Mouse (Mus musculus): ENCODE data around the gene Thbd. TPM values are rescaled to one million over a fixed set of nuclear protein-coding genes. Genes with fewer than 3 reads are reported as not detected.

Gene Thbd
- total and polyA plus RNA-seq, 3 experiments = not detected

DNA sequence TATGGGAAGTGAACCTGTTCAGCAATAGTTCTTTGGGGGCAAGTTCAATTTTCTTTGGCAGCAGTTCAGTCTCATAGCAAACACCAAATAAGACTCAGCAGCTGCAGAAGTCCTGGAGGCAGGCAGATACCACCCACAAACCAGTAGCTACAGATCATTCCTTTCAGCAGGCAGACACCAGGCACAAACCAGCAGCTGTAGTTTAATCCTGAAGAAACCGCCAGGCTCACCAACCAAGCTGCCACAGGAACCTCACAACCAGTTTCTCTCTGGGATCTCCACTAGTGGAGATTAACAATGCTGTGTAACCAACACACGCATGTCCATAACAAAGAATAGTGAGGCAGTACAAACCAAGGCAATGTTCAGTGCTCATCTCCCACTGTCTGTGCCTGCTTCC, 26.9 kb downstream of the Thbd start:
- Histone ChIP-seq H3K9me3 (replicated peaks; ENCODE audit: insufficient read depth, low read length) (no peaks in the 10 kb centered on the region), H3K36me3 (ENCODE audit: control insufficient read depth in 1 of 2, insufficient read depth in 2 of 2, low read length in 2 of 2) (no peaks in the 10 kb centered on the region), H3K4me1 (ENCODE audit: control insufficient read depth in 1 of 2, insufficient read depth in 2 of 2, low read length in 2 of 2) (no peaks in the 10 kb centered on the region), H3K79me2 (ENCODE audit: control insufficient read depth, insufficient read depth, low read length, poor library complexity) (no peaks in the 10 kb centered on the region), H3K27ac (ENCODE audit: control insufficient read depth, low read depth, low read length) (no peak overlapping the region), H3K9ac (ENCODE audit: control insufficient read depth, low read depth, low read length, poor library complexity, severe bottlenecking) (no peak overlapping the region), H3K27me3 (ENCODE audit: control insufficient read depth in 1 of 2, insufficient read depth in 2 of 2, low read length in 2 of 2) (no peaks in the 10 kb centered on the region), H3K4me3 (ENCODE audit: control insufficient read depth in 1 of 2, insufficient read depth in 1 of 2, low read depth in 2 of 2, low read length in 2 of 2) (no peak overlapping the region)
- TF ChIP-seq RAD21 (IDR thresholded peaks at IDR 0.05; ENCODE audit: low read depth, low read length) = no peak
- no peak for TF ChIP-seq CHD1 (IDR thresholded peaks at IDR 0.05; ENCODE audit: low read depth, low read length)
- no peak for TF ChIP-seq SIN3A (IDR thresholded peaks at IDR 0.05; ENCODE audit: low read length)
- no peak for TF ChIP-seq ZNF384 (IDR thresholded peaks at IDR 0.05; ENCODE audit: low read depth, low read length)
- no peak for TF ChIP-seq E2F4 (IDR thresholded peaks at IDR 0.05; ENCODE audit: borderline replicate concordance, low read depth, low read length)
- no peak for DNase-seq (ENCODE audit: low read depth, low spot score)

DNA sequence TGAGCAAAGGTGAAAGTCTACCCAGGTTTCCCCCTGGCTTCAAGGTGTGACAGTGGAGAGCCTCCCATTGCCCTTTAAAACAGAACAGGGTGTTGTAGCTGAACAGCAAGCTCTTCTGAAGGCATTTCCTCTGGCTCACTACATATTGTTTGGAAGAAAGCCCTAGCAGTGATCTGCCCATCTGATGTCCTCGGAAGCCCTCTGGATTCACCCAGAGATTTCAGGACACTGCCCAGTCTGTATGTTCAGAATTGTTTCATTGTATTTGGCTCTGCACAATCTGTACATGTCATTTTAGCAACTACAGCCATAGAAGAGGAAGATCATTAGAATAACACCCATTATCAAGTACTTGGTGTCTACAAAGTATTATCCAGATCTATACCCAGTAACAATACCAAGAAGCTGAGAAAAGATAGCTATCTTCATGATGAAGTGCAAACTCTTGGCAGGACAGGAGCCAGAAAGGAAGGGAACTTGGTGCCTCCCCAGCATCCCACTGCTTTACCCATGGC, 28.0 kb downstream of the Thbd start:
- no peaks in the 10 kb centered on the region for H3K79me2 ChIP-seq (ENCODE audit: control insufficient read depth, insufficient read depth, low read length, poor library complexity)
- TF ChIP-seq MYB (IDR thresholded peaks at IDR 0.05; ENCODE audit: low read depth, low read length) (no peak), TAL1 (IDR thresholded peaks at IDR 0.05; ENCODE audit: low read length) (no peak), NELFE (IDR thresholded peaks at IDR 0.05; ENCODE audit: low read depth, low read length) (no peak), GABPA (IDR thresholded peaks at IDR 0.05; ENCODE audit: low read depth, low read length) (no peak)
- no peak overlapping the region for H3K4me3 ChIP-seq (ENCODE audit: control insufficient read depth in 1 of 2, insufficient read depth in 1 of 2, low read depth in 2 of 2, low read length in 2 of 2)
- H3K36me3 ChIP-seq (ENCODE audit: control insufficient read depth in 1 of 2, insufficient read depth in 2 of 2, low read length in 2 of 2) = no peaks in the 10 kb centered on the region
- no peak overlapping the region for H3K27ac ChIP-seq (ENCODE audit: control insufficient read depth, low read depth, low read length)
- no peak for DNase-seq (ENCODE audit: low read depth, low spot score)
- no peak overlapping the region for H3K9ac ChIP-seq (ENCODE audit: control insufficient read depth, low read depth, low read length, poor library complexity, severe bottlenecking)
- H3K4me1 ChIP-seq (ENCODE audit: control insufficient read depth in 1 of 2, insufficient read depth in 2 of 2, low read length in 2 of 2) = no peaks in the 10 kb centered on the region
- H3K9me3 ChIP-seq (replicated peaks; ENCODE audit: insufficient read depth, low read length) = no peaks in the 10 kb centered on the region
- H3K27me3 ChIP-seq (ENCODE audit: control insufficient read depth in 1 of 2, insufficient read depth in 2 of 2, low read length in 2 of 2) = no peaks in the 10 kb centered on the region

DNA sequence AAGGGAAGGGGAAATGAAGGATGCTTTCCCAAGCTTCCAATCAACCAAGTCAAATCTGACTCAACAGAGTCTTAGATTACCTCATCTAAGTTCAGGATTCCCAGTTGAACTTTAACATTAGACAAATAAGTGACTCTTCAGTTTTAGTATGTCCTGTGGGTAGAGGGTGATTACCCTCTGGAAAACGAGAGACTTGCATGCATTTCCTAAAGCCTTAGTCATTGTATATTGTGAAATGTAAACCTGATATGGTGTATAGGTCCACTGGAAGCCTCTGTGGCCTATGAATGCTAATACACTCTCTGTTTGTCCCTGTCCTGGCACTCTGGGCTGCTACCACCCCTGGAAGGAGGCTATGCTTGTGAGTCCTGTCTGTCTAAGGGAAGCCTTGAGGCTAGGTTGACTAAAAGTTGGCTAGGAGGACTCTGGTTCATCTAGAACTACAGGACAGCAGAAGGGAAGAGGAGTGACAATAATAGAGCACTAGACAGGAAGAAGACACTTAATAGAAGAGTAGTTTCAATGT, 29.1 kb downstream of the Thbd start:
- H3K9ac ChIP-seq (ENCODE audit: control insufficient read depth, low read depth, low read length, poor library complexity, severe bottlenecking) = no peak overlapping the region
- no peaks in the 10 kb centered on the region for H3K4me1 ChIP-seq (ENCODE audit: control insufficient read depth in 1 of 2, insufficient read depth in 2 of 2, low read length in 2 of 2)
- TF ChIP-seq SIN3A (IDR thresholded peaks at IDR 0.05; ENCODE audit: low read length) = no peak
- no peaks in the 10 kb centered on the region for H3K36me3 ChIP-seq (ENCODE audit: control insufficient read depth in 1 of 2, insufficient read depth in 2 of 2, low read length in 2 of 2)
- no peak overlapping the region for H3K27ac ChIP-seq (ENCODE audit: control insufficient read depth, low read depth, low read length)
- H3K9me3 ChIP-seq (replicated peaks; ENCODE audit: insufficient read depth, low read length) = no peaks in the 10 kb centered on the region
- H3K27me3 ChIP-seq (ENCODE audit: control insufficient read depth in 1 of 2, insufficient read depth in 2 of 2, low read length in 2 of 2) = no peaks in the 10 kb centered on the region
- no peak overlapping the region for H3K4me3 ChIP-seq (ENCODE audit: control insufficient read depth in 1 of 2, insufficient read depth in 1 of 2, low read depth in 2 of 2, low read length in 2 of 2)
- no peak for DNase-seq (ENCODE audit: low read depth, low spot score)
- H3K79me2 ChIP-seq (ENCODE audit: control insufficient read depth, insufficient read depth, low read length, poor library complexity) = no peaks in the 10 kb centered on the region

All from MEL (cell line).